Mouse (Mus musculus) G1E (cell line): ENCODE data around the gene Gm19426.

ENCODE experiments used
- CTCF ChIP-seq: IDR thresholded peaks from 2 replicates; pipeline ENCODE4 v1.5.1; 2012; ENCODE audit warnings: low read depth, low read length, inconsistent platforms, mixed read lengths
- GATA1 ChIP-seq: IDR thresholded peaks from 2 replicates; pipeline ENCODE4 v1.6.1; 2012; ENCODE audit warnings: borderline replicate concordance, low read length, inconsistent platforms, mixed read lengths
- TAL1 ChIP-seq: conservative IDR thresholded peaks from 2 replicates; pipeline ENCODE4 v1.6.1; 2012; ENCODE audit warnings: low read depth, low read length, inconsistent platforms, mixed read lengths

DNA sequence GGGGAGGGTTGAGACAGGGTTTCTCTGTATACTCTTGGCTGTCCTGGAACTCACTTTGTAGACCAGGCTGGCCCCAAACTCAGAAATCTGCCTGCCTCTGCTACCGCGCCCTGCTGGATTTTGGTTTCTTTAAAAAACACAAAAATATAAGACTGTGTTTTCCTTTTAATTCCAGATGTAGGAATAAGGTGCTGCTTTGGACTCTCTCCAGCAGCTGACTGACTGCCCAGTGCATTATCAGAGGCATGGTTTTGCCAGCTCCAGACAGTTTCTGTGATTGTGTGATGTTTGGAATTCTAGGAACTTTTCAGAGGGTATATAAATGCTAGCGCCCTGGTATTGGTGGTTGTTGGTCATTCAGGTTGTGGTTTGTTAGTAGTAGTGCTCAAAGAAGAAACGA is 26.1 kb downstream of the Gm19426 start:
- TF ChIP-seq CTCF (no peak), TAL1 (no peak), GATA1 (no peak)
